Mouse (Mus musculus) heart, postnatal 0 days (tissue): ENCODE data around the gene Gipc1. TPM values are rescaled to one million over a fixed set of nuclear protein-coding genes. Genes with fewer than 3 reads are reported as not detected.

Experiments used
- ATAC-seq: fragments of 200-750 bp; cut with Nextera tagmentation; 2 replicates; pipeline ENCODE4 v1.8.0; 2017; ENCODE audit warnings: low read depth, moderate number of reproducible peaks, moderate library complexity; ENCODE audit not compliant: insufficient read depth
- DNase-seq: peaks from one replicate; pipeline ENCODE4 v3.0.0-alpha.2; 2016; ENCODE audit warnings: low spot score
- H3K27ac ChIP-seq: fragments of 300-500 bp; sonication (generic); 2 replicates; pipeline ENCODE4 v1.5.1; 2014; ENCODE audit warnings: low read depth, mild to moderate bottlenecking
- H3K27me3 ChIP-seq: fragments of 300-500 bp; sonication (generic); 2 replicates; pipeline ENCODE4 v1.6.1; 2014; ENCODE audit warnings: low read length, mixed read lengths; ENCODE audit not compliant: control insufficient read depth, insufficient read depth
- H3K36me3 ChIP-seq: fragments of 300-500 bp; sonication (generic); replicated peaks from 2 replicates; pipeline ENCODE4 v1.6.1; 2014; ENCODE audit warnings: low read length, mixed read lengths; ENCODE audit not compliant: control insufficient read depth, insufficient read depth
- H3K4me1 ChIP-seq: fragments of 300-500 bp; sonication (generic); 2 replicates; pipeline ENCODE4 v1.6.1; 2014; ENCODE audit warnings: antibody characterized with exemption; ENCODE audit not compliant: control insufficient read depth, insufficient read depth
- H3K4me2 ChIP-seq: fragments of 300-500 bp; sonication (generic); 2 replicates; pipeline ENCODE4 v1.6.1; 2014; ENCODE audit warnings: low read depth, mild to moderate bottlenecking, low read length, moderate library complexity
- H3K4me3 ChIP-seq: fragments of 300-500 bp; sonication (generic); 2 replicates; pipeline ENCODE4 v1.5.1; 2014; ENCODE audit warnings: low read depth, low read length
- H3K9ac ChIP-seq: fragments of 300-500 bp; sonication (generic); replicated peaks from 2 replicates; pipeline ENCODE4 v1.6.1; 2014; ENCODE audit warnings: low read depth, low read length, mixed read lengths
- H3K9me3 ChIP-seq: fragments of 300-500 bp; sonication (generic); replicated peaks from 2 replicates; pipeline ENCODE4 v1.6.1; 2016; ENCODE audit warnings: low read length; ENCODE audit not compliant: control insufficient read depth
- CTCF ChIP-seq: IDR thresholded peaks from 2 replicates; pipeline ENCODE4 v1.5.1; 2016; ENCODE audit warnings: antibody characterized with exemption, control low read depth, low read depth
- EP300 ChIP-seq: IDR thresholded peaks from 2 replicates; pipeline ENCODE4 v1.6.1; 2016; ENCODE audit warnings: antibody characterized with exemption, low read depth
- WGBS: fragments of 180-500 bp; shearing (Covaris S2); extraction: QIAGEN DNeasy Blood & Tissue Kit; methylation state at CpG from one replicate; pipeline ENCODE4 v1.1.7; 2014; 5-methylcytosine and 5-hydroxymethylcytosine counted together
- polyA plus RNA-seq: library from polyadenylated mRNA; unstranded; fragments of >200 nt; fragmentation: Nextera tagmentation; extraction: Ambion mirVana; gene quantifications from 2 replicates; pipeline ENCODE4 v1.2.1, GENCODE M21; 2015
- total RNA-seq: library from RNA; depleted of rRNA; stranded (reverse); fragments of >200 nt; gene quantifications from 2 replicates; pipeline ENCODE4 v1.2.3, GENCODE M21; 2014; ENCODE audit warnings: low replicate concordance

Gene Gipc1
- total and polyA plus RNA-seq, 2 experiments from 2014 or later = 82.6 to 101 TPM

DNA sequence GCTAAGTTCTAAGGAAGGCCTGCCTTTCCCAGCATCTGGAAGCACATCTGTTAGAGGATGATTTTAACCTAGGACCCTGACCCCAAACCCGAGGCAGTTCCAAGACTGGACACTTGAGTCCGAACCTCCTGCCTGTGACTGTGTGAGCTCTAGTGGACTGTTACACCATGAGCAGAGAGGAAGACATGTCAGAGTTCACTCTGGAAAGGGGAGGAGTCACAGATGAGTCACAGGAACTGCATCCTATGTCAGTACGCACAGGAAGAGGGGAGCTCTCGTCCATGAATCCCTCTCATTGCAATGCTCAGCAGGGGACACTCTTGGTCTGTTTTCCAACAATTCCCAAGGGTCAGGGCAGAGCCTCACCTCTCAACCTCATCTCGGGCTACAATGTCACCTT lies 20.5 kb downstream of the Gipc1 start:
- Histone ChIP-seq H3K36me3 (peaks cover 72% of the 10 kb centered on the region), H3K27ac (no peak overlapping the region), H3K9ac (no peak overlapping the region), H3K27me3 (no peaks in the 10 kb centered on the region), H3K4me2 (no peak overlapping the region), H3K4me3 (no peak overlapping the region), H3K4me1 (peaks cover 6% of the 10 kb centered on the region; the same call in 1 of the 2 replicates), H3K9me3 (no peaks in the 10 kb centered on the region)
- ATAC-seq = peak; percentile 36; the same call in 1 of the 2 replicates
- TF ChIP-seq EP300 (no peak), CTCF (no peak)
- WGBS = 62% methylated on average over 5 of the region's 5 CpGs
- no peak for DNase-seq

DNA sequence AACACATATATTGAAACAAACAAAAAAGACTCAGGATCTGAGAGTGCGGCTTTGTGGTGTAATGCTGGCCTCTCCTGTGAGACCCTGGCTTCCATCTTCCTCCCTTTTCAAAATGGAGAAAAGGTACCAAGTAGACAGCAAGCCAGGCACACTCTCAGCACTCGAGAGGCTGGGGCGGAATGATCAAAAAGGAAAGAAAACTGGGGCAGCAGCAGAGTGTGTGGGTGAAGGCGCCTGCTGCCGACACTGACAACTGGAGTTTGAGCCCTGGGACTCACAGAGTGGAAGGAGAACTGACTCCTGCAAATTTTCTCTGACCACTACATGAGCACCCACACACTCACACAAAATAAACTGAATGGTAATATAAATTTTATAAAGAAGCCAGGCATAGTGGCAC lies 22.0 kb downstream of the Gipc1 start:
- H3K4me1 ChIP-seq = no peaks in the 10 kb centered on the region
- H3K4me2 ChIP-seq = no peak overlapping the region
- H3K27ac ChIP-seq = no peak overlapping the region
- no peaks in the 10 kb centered on the region for H3K9me3 ChIP-seq
- H3K36me3 ChIP-seq = peaks cover 87% of the 10 kb centered on the region
- H3K4me3 ChIP-seq = no peak overlapping the region
- TF ChIP-seq EP300 (no peak), CTCF (no peak)
- WGBS = 88% methylated on average over 5 of the region's 5 CpGs
- DNase-seq = no peak
- H3K9ac ChIP-seq = no peak overlapping the region
- no peak for ATAC-seq
- no peaks in the 10 kb centered on the region for H3K27me3 ChIP-seq

DNA sequence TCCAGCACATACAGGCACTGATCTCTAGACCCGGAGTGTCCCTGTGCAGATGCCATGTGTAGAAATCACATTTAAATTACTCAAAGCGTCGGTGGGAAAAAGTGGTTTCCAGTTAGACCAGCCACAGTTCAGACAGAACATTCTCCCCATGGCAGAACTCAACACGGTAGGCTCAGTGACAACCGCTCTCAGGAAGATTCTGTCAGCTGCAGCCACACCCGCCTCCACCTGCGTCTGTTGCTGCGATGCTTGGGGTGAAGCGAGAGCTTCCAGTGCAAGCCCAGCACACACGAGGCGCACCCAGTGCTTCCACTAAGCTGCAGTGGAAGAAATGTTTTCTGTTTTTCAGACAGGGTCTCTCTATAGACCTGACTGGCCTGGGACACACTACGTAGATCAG lies 27.4 kb downstream of the Gipc1 start:
- DNase-seq (no peak), ATAC-seq (no peak)
- TF ChIP-seq CTCF (no peak), EP300 (no peak)
- no peak overlapping the region for H3K4me3 ChIP-seq
- no peaks in the 10 kb centered on the region for H3K27me3 ChIP-seq
- peaks cover 81% of the 10 kb centered on the region for H3K36me3 ChIP-seq
- H3K9ac ChIP-seq = no peak overlapping the region
- no peaks in the 10 kb centered on the region for H3K9me3 ChIP-seq
- WGBS = 91% methylated on average over 12 of the region's 12 CpGs
- H3K27ac ChIP-seq = no peak overlapping the region
- H3K4me2 ChIP-seq = no peak overlapping the region
- H3K4me1 ChIP-seq = no peaks in the 10 kb centered on the region; the same call in 1 of the 2 replicates

DNA sequence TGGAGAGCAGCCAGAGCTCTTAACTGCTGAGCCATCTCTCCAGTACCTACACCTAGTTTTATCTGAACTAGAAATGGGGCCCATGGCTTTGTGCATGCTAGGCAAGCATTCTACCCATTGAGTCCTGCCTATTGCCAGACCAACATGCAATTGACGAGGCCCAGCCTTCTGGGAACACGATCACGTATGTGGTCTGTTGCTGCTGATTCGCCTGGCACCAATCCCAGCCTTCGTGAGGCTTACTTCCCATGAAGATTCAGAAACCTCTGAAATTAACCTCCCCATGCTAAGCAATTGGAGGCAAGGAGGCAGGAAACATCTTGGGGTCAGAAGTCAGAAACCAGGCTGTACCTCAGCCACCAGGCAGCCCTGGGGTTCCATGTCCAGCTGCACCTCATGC lies 28.1 kb downstream of the Gipc1 start:
- ATAC-seq = no peak
- DNase-seq = no peak
- Histone ChIP-seq H3K36me3 (peaks cover 81% of the 10 kb centered on the region), H3K27me3 (no peaks in the 10 kb centered on the region), H3K4me2 (no peak overlapping the region), H3K4me3 (no peak overlapping the region), H3K27ac (no peak overlapping the region; the same call in 1 of the 2 replicates), H3K4me1 (no peaks in the 10 kb centered on the region; the same call in 1 of the 2 replicates), H3K9me3 (no peaks in the 10 kb centered on the region), H3K9ac (no peak overlapping the region)
- no peak for TF ChIP-seq EP300
- TF ChIP-seq CTCF = no peak
- WGBS = 59% methylated on average over 5 of the region's 5 CpGs

DNA sequence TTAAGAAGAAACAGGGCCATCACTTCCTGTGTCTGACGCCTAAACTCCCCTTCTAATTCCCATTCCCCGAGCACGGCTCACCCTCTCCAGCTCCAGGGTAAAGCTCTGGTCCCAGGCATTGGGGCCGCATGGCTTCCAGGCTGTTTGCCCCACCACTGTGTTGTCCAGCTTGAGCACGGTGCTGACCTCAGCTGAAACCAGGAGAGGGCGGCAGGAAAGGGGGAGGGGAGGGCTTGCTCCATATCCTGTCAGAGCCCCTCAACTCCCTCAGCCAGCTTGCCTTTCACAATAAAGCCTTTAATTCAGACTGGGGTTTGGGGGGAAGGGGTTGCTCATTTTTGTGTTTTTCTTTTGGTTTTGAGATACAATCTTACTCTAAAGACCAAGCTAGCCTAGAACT lies 28.6 kb downstream of the Gipc1 start:
- 30% methylated on average over 6 of the region's 6 CpGs for WGBS
- H3K27ac ChIP-seq = no peak overlapping the region; the same call in 1 of the 2 replicates
- no peak overlapping the region for H3K4me2 ChIP-seq
- no peak overlapping the region for H3K4me3 ChIP-seq
- no peaks in the 10 kb centered on the region for H3K9me3 ChIP-seq
- no peaks in the 10 kb centered on the region for H3K27me3 ChIP-seq
- ATAC-seq = peak; percentile 39; the same call in 1 of the 2 replicates
- H3K36me3 ChIP-seq = peaks cover 82% of the 10 kb centered on the region
- H3K9ac ChIP-seq = no peak overlapping the region
- TF ChIP-seq CTCF = no peak
- TF ChIP-seq EP300 = no peak
- no peak for DNase-seq
- no peaks in the 10 kb centered on the region; the same call in 1 of the 2 replicates for H3K4me1 ChIP-seq

DNA sequence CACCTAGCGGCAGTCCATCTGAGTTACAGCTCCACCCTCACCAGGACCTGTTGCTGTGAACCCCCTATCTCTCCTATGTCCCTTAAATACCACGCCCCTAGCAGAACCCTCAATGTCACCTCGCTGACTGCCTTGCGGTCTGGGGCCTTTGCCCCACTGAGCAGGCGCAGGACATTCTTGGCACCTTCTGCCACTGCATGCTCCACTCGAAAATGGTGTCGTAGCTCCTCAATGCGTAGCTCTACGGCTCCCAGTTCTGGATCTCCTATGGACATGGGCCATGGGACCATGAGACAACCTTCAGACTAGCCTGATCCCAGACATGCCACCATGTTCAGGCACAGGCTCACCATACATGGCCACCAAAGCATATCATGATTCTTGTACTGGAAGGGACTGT lies 32.0 kb downstream of the Gipc1 start:
- Histone ChIP-seq H3K9ac (no peak overlapping the region), H3K4me3 (no peak overlapping the region), H3K27ac (no peak overlapping the region), H3K9me3 (no peaks in the 10 kb centered on the region), H3K27me3 (no peaks in the 10 kb centered on the region), H3K4me1 (no peaks in the 10 kb centered on the region; the same call in 1 of the 2 replicates), H3K36me3 (peaks cover 79% of the 10 kb centered on the region), H3K4me2 (no peak overlapping the region)
- DNase-seq (no peak), ATAC-seq (0 out of 2 replicates have a peak, but pooled peaks have one; percentile 40)
- TF ChIP-seq CTCF (no peak), EP300 (no peak)
- 85% methylated on average over 9 of the region's 9 CpGs for WGBS
